Comparison of ENCODE assay signal across 8 mouse cellular contexts in the genomic region with DNA sequence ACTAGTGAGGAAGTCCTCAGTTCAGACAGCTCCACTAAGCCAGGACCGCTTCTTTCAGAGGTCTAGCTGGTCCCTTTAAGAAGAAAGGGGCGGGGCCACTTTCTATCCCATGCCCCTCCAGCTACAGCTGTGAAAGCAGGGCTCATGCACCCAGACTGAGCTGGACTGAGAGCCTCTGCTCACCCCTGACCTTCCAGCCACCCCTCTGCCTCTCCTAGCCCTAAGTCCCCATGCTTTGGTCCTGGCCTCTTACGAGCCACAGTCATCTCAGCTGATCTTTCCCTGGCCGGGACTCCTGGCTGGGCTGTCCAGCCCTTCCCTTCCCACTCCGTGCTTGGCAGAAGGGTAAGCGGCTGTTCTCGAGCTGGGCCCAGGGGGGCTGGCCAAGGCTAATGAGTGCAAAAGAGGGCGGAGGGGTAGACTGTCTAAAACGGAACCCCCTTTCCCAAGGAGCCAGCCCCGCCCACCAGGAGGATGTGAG. TPM values are rescaled to one million over a fixed set of nuclear protein-coding genes. Genes with fewer than 3 reads are reported as not detected.
A peak's percentile ranks its signal among the peaks of the same experiment; 100 is the strongest.
DNase-seq lines count a peak whose midpoint lies in the region; ATAC-seq and TF ChIP-seq lines count a peak whose summit lies in the region.

No protein-coding gene starts in this region.

- H3K9ac ChIP-seq in forebrain, postnatal 0 days, result no peak overlapping the region; the same call in 1 of the 2 replicates

- peak; percentile 23; the same call in 1 of the 2 replicates for ATAC-seq in forebrain, postnatal 0 days

- H3K9me3 ChIP-seq in forebrain, postnatal 0 days (ENCODE audit: low read length), result no peaks in the 10 kb centered on the region
- H3K9me3 ChIP-seq in hindbrain, embryonic 10.5 days, result no peaks in the 10 kb centered on the region

- no peaks in the 10 kb centered on the region; the same call in 1 of the 2 replicates for H3K4me1 ChIP-seq in forebrain, postnatal 0 days (ENCODE audit: insufficient read depth)
- H3K4me1 ChIP-seq in hindbrain, embryonic 10.5 days (replicated peaks), result peaks cover 22% of the 10 kb centered on the region

- TF ChIP-seq CTCF in forebrain, postnatal 0 days (IDR thresholded peaks at IDR 0.05; ENCODE audit: low read depth), result no peak

- H3K27me3 ChIP-seq in forebrain, postnatal 0 days (ENCODE audit: insufficient read depth, low read length), result no peaks in the 10 kb centered on the region
- H3K27me3 ChIP-seq in hindbrain, embryonic 10.5 days (ENCODE audit: insufficient read depth, poor library complexity, severe bottlenecking), result peaks cover 3% of the 10 kb centered on the region; the same call in 1 of the 2 replicates

- H3K4me2 ChIP-seq in forebrain, postnatal 0 days (ENCODE audit: low read depth), result peak overlapping the region; percentile 24

- 26% methylated on average over 10 of the region's 10 CpGs for WGBS in forebrain, postnatal 0 days
- WGBS in hindbrain, embryonic 10.5 days, result 32% methylated on average over 10 of the region's 10 CpGs

- DNase-seq in cerebellum, postnatal 14 days, result peak; percentile 30 to 37
- DNase-seq in cerebellum, adult 11-12 months, result no peak
- no peak for DNase-seq in forebrain, postnatal 0 days
- DNase-seq in hindbrain, embryonic 10.5 days (ENCODE audit: low spot score), result peak; percentile 12
- peak; percentile 19 for DNase-seq in lung, postnatal 36 days
- DNase-seq in thymus, postnatal 25 days, result no peak
- no peak for DNase-seq in natural killer cell, adult 2 months (ENCODE audit: low spot score in 2 of 2)
- DNase-seq in adrenal gland, postnatal 4 days (ENCODE audit: low spot score in 2 of 2), result no peak

- no peak overlapping the region for H3K4me3 ChIP-seq in forebrain, postnatal 0 days (ENCODE audit: low read depth, low read length)
- H3K4me3 ChIP-seq in hindbrain, embryonic 10.5 days, result peak overlapping the region; percentile 31

- H3K36me3 ChIP-seq in forebrain, postnatal 0 days (ENCODE audit: insufficient read depth), result no peaks in the 10 kb centered on the region
- H3K36me3 ChIP-seq in hindbrain, embryonic 10.5 days, result no peaks in the 10 kb centered on the region

- H3K27ac ChIP-seq in forebrain, postnatal 0 days (ENCODE audit: low read depth, low read length), result no peak overlapping the region
- peak overlapping the region; percentile 62 for H3K27ac ChIP-seq in hindbrain, embryonic 10.5 days

RNA-seq across cellular contexts. Expression of a gene that starts 47.1 kb away (rescaled TPM):
- 5.9 and 8.1 TPM in 2 replicates for total RNA-seq in forebrain, postnatal 0 days (2014; rRNA removed)
- 3.9 and 5.2 TPM in 2 replicates for polyA plus RNA-seq in forebrain, postnatal 0 days (2015; fragmentation: Nextera tagmentation; extraction: Ambion mirVana)
- 5.9 and 7.7 TPM in 2 replicates for polyA plus RNA-seq in hindbrain, embryonic 10.5 days (2016; fragmentation: Nextera tagmentation; extraction: Ambion mirVana)
- 1 to 10 TPM; 2.7 to 2.9 TPM for total RNA-seq in adrenal gland, postnatal 4 days (2021)

Comparison
In these comparisons a context has a peak if more than half of its experiments do, and no peak if none do; other contexts are left out.
1. DNase-seq: peak in cerebellum, postnatal 14 days (2 of 2), hindbrain, embryonic 10.5 days (single experiment) and lung, postnatal 36 days (single experiment); none in cerebellum, adult 11-12 months (single experiment), forebrain, postnatal 0 days (single experiment), thymus, postnatal 25 days (single experiment), natural killer cell, adult 2 months (0 of 2) and adrenal gland, postnatal 4 days (0 of 2).